Mouse (Mus musculus): ENCODE measurements at regions not wholly inside any gene's neighbourhood (a gene's known extent, or its start where the extent isn't known, plus 50 kb on each side); places are given as distances from the start of the nearest gene placed in this dataset.

DNA sequence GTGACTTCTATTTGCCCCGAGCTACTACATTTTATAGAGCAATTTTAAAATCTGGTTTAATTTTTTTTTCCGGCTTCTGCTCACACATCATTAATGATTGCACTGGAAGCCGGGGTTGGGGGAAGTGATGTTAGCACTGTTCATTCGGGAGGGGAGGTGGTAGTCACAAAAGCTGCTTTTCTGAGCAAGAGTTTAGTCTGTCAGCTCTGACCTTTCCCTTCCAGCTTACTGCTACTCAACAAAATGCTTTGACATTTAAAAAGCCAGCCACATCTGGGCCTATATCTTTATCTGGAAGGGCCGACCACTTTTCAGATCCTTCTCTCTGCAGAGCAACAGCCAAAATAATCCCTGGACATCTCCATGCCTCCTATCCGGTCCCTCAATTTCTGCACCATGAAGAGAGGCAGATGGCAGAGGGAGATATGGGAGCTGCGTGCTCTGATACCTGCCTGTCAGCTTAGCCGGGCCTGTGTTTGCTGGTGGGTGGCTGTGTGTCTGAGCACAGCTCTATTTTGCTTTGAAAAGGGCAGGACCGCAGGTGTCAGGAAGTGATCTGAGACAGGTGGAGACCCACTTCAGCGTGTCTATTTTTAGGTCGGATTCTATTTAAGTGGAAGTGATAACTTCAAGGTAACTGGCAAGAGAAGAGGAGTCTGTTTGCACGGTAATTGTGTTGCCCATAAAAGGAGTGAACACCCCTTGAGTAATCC is 63.1 kb downstream of the Kcnf1 start:
- H3K4me3 ChIP-seq (replicated peaks; ENCODE audit: low read length) = no peak overlapping the region
- DNase-seq (ENCODE audit: low spot score) (no peak), ATAC-seq (ENCODE audit: low FRiP score, low read depth) (no peak)
- H3K4me1 ChIP-seq (ENCODE audit: control insufficient read depth, insufficient read depth, low read length) = peaks cover 10% of the 10 kb centered on the region
- H3K36me3 ChIP-seq (ENCODE audit: control insufficient read depth, insufficient read depth, low read length) = no peaks in the 10 kb centered on the region
- no peak for TF ChIP-seq POLR2A (IDR thresholded peaks at IDR 0.05; ENCODE audit: borderline replicate concordance, extremely low read depth, insufficient read depth, insufficient read length)
- 54% methylated on average over 12 of the region's 12 CpGs for WGBS
- no peaks in the 10 kb centered on the region for H3K9me3 ChIP-seq (ENCODE audit: control insufficient read depth, low read length)
- no peak overlapping the region for H3K27ac ChIP-seq (replicated peaks; ENCODE audit: low read depth, low read length)
- H3K9ac ChIP-seq (ENCODE audit: low read depth, low read length, severe bottlenecking) = no peak overlapping the region
- no peaks in the 10 kb centered on the region for H3K27me3 ChIP-seq (ENCODE audit: control insufficient read depth, insufficient read depth, low read length)
- no peak overlapping the region for H3K4me2 ChIP-seq (replicated peaks; ENCODE audit: low read depth, low read length, severe bottlenecking)

DNA sequence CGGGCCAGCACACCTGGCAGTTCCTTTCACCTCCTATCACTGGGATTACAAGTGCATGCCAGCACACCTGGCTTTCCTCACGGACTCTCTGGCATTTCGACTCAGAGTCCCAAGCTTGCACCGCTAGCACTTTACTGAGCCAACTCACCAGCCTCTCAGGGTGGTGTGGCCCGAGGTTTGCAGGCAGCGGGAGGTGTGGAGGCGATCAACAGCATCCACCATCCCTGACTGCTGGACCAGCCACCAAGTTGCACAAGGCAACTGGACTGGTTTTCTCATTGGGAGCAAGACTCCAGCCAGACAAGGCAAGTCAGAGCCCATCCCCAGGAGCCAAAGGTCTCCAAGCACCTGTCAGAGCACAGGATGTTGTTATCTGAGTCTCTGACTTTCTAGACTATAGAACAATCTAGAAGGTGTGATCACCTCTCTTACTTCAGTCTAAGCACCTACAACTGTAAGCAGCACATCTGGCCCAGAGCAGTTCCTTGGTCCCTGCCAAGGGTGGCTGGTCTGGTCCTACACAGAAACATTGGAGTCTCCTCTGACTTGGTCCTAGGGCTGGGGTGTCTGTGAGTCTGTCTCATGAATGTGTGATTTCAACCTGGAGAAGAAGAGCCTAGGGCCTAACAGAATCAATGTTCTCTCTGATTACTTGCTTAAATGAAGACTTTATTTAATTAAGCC is 63.8 kb downstream of the Kcnf1 start:
- Histone ChIP-seq H3K9me3 (ENCODE audit: control insufficient read depth, low read length) (no peaks in the 10 kb centered on the region), H3K4me3 (replicated peaks; ENCODE audit: low read length) (no peak overlapping the region), H3K36me3 (ENCODE audit: control insufficient read depth, insufficient read depth, low read length) (no peaks in the 10 kb centered on the region), H3K4me1 (ENCODE audit: control insufficient read depth, insufficient read depth, low read length) (peaks cover 12% of the 10 kb centered on the region), H3K27me3 (ENCODE audit: control insufficient read depth, insufficient read depth, low read length) (no peaks in the 10 kb centered on the region), H3K4me2 (replicated peaks; ENCODE audit: low read depth, low read length, severe bottlenecking) (no peak overlapping the region), H3K27ac (replicated peaks; ENCODE audit: low read depth, low read length) (no peak overlapping the region), H3K9ac (ENCODE audit: low read depth, low read length, severe bottlenecking) (no peak overlapping the region)
- ATAC-seq (ENCODE audit: low FRiP score, low read depth) = no peak
- no peak for TF ChIP-seq POLR2A (IDR thresholded peaks at IDR 0.05; ENCODE audit: borderline replicate concordance, extremely low read depth, insufficient read depth, insufficient read length)
- 62% methylated on average over 7 of the region's 7 CpGs for WGBS
- DNase-seq (ENCODE audit: low spot score) = no peak

DNA sequence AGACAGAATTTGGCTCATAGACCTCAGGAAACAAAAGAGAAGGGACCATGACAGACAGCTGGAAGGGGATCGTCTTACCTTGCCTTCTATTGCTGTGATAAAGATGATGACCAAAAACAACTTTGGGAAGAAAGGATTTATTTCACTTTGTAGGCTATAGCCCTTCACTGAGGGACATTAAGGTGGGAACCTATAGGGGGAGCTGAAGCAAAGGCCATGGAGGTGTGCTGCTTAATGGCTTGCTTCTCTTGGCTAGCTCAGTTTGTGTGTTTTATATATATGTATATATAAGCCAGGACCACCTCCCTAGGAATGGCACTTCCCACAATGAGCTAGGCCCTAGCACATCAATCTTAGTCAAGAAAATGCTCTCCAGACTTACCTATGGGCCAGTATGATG is 70.5 kb downstream of the Kcnf1 start:
- Histone ChIP-seq H3K27me3 (ENCODE audit: control insufficient read depth, insufficient read depth, low read length) (no peaks in the 10 kb centered on the region), H3K4me1 (ENCODE audit: control insufficient read depth, insufficient read depth, low read length) (0 out of 2 replicates have a peak, but pooled peaks cover 3% of the 10 kb centered on the region), H3K9me3 (ENCODE audit: control insufficient read depth, low read length) (no peaks in the 10 kb centered on the region), H3K4me3 (replicated peaks; ENCODE audit: low read length) (no peak overlapping the region), H3K27ac (replicated peaks; ENCODE audit: low read depth, low read length) (no peak overlapping the region), H3K36me3 (ENCODE audit: control insufficient read depth, insufficient read depth, low read length) (no peaks in the 10 kb centered on the region), H3K9ac (ENCODE audit: low read depth, low read length, severe bottlenecking) (no peak overlapping the region), H3K4me2 (replicated peaks; ENCODE audit: low read depth, low read length, severe bottlenecking) (no peak overlapping the region)
- 72% methylated on average over 1 of the region's 1 CpGs for WGBS
- TF ChIP-seq POLR2A (IDR thresholded peaks at IDR 0.05; ENCODE audit: borderline replicate concordance, extremely low read depth, insufficient read depth, insufficient read length) = no peak
- no peak for ATAC-seq (ENCODE audit: low FRiP score, low read depth)
- DNase-seq (ENCODE audit: low spot score) = no peak

DNA sequence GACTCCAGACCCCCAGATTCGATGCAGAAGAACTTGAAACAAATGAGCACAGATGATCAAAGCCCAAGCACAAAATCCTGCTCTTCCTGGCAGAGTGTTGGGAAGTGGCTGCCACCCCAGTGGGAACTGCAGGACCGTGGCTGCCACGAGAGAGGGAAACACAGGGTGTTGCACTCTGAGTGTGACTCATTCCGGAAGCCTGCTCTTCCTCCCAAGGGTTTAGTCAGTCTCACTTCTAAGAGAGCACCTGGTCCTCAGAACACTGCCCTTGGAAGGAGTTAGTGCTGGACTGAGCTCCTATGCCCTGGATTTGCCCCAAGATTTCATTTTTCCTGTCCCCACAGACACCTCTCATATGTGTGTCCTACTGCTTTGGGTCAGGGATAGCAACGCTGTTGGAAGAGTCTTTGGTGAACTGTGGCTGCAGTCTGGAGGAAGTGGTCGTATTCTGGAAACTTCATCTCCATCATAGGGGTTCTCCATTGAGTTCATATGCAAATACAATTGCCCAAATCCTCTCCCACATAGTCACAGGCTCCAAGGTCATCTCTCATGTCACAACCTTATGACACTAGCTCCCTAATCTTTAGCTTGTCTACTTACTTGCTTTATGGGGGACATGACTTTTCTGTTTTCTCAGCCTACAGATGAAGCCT is 71.5 kb downstream of the Kcnf1 start:
- Histone ChIP-seq H3K27ac (replicated peaks; ENCODE audit: low read depth, low read length) (no peak overlapping the region), H3K9ac (ENCODE audit: low read depth, low read length, severe bottlenecking) (no peak overlapping the region), H3K4me1 (ENCODE audit: control insufficient read depth, insufficient read depth, low read length) (0 out of 2 replicates have a peak, but pooled peaks cover 3% of the 10 kb centered on the region), H3K9me3 (ENCODE audit: control insufficient read depth, low read length) (no peaks in the 10 kb centered on the region), H3K4me3 (replicated peaks; ENCODE audit: low read length) (no peak overlapping the region), H3K4me2 (replicated peaks; ENCODE audit: low read depth, low read length, severe bottlenecking) (no peak overlapping the region), H3K27me3 (ENCODE audit: control insufficient read depth, insufficient read depth, low read length) (no peaks in the 10 kb centered on the region), H3K36me3 (ENCODE audit: control insufficient read depth, insufficient read depth, low read length) (no peaks in the 10 kb centered on the region)
- ATAC-seq (ENCODE audit: low FRiP score, low read depth) (no peak), DNase-seq (ENCODE audit: low spot score) (no peak)
- no peak for TF ChIP-seq POLR2A (IDR thresholded peaks at IDR 0.05; ENCODE audit: borderline replicate concordance, extremely low read depth, insufficient read depth, insufficient read length)
- 80% methylated on average over 6 of the region's 6 CpGs for WGBS

DNA sequence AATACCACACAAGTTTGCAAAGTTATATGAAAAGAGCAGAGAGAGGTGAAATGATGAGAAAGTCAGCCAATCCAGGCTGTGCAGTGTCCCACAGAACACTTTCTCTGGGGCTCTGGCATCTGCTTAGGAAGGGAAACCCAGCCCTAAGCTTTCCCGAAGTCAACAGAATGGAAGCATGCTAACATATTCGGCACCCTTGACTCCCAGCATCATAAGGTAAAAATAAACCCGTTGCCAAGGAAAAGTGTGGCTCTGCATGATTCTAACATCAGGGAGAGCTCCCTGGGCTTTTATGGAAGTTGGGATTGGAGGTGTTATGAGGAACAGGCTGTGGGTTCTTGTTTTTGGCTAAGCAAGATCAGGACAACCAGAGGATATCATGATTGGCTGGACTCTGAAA is 74.8 kb downstream of the Kcnf1 start:
- Histone ChIP-seq H3K4me2 (replicated peaks; ENCODE audit: low read depth, low read length, severe bottlenecking) (no peak overlapping the region), H3K4me1 (ENCODE audit: control insufficient read depth, insufficient read depth, low read length) (peaks cover 8% of the 10 kb centered on the region; the same call in 1 of the 2 replicates), H3K4me3 (replicated peaks; ENCODE audit: low read length) (no peak overlapping the region), H3K27me3 (ENCODE audit: control insufficient read depth, insufficient read depth, low read length) (no peaks in the 10 kb centered on the region), H3K36me3 (ENCODE audit: control insufficient read depth, insufficient read depth, low read length) (no peaks in the 10 kb centered on the region), H3K9me3 (ENCODE audit: control insufficient read depth, low read length) (no peaks in the 10 kb centered on the region), H3K27ac (replicated peaks; ENCODE audit: low read depth, low read length) (no peak overlapping the region), H3K9ac (ENCODE audit: low read depth, low read length, severe bottlenecking) (no peak overlapping the region)
- WGBS = 84% methylated on average over 3 of the region's 3 CpGs
- no peak for TF ChIP-seq POLR2A (IDR thresholded peaks at IDR 0.05; ENCODE audit: borderline replicate concordance, extremely low read depth, insufficient read depth, insufficient read length)
- ATAC-seq (ENCODE audit: low FRiP score, low read depth) (no peak), DNase-seq (ENCODE audit: low spot score) (no peak)
